Mouse (Mus musculus): Measurements from ENCODE around the gene Med12l.

Gene Med12l

DNA sequence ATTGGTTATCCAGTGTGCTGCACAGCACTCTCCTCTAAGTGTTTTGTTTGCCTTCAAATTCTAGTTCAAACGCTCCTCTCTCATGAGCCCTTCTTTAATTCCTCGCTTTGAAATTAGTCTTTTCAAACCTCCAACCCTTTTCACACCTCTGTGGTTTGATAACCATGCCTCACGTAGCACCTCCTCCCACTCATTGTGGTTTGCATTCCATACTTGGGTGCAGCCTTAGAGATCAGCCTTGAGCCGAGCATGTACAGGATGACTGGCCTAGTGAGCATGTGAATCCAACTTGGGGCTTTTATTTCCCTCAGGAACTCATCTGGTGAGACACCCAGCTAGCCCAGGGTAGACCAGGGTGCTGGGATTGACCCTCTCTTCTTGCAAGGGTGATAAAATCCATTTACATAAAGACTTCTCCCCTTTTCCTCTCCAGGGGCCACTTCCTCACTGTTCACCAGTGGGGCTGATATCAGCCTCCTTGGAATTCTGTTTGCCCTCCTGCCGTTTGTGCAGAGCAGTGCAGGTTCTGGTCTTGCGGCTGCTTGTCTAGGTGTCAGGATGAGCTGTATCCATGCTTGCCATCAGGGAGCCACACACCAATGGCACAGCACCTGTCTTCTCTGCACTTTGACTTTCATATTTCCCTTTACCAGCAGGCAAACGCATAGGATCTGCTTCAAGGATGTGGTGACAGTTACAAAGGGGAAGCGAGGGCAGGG is 198.3 kb downstream of the Med12l start:
- DNase-seq = no peak

DNA sequence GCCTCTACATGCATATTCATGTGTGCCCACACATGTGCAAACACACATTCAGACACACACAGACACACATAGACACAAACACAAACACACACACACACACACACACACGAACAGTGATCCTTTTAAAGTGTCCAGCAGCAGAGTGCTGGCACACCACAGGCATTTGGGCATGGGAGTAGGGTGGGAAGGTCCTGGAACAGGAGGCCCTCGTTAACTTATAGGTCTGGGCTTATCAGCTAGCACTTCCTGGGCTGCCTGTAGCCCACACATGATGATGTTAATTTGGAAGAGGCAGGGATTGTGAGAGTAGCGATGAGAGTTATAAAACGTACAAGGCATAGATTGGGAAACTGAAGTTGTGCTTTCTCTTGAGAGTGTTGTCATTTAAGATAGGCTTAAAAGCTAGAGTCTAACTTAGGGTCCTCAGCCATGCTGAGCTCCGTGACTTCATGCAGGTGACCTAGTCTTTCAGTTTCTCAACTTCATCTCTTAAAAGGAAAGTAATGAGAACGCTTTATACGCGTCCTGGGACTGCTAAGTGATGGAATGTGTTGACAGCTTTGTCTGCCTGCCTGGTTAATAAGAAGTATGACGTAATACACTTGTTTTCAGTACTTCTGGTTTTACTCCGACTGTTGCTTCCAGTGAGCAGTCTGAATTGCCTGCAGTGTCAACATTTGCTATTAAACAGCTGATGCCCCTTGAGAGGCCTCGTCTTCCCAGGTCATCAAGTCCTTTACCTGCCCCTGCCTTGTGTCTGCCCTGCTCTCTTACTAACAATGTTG is 199.3 kb downstream of the Med12l start:
- DNase-seq = no peak

DNA sequence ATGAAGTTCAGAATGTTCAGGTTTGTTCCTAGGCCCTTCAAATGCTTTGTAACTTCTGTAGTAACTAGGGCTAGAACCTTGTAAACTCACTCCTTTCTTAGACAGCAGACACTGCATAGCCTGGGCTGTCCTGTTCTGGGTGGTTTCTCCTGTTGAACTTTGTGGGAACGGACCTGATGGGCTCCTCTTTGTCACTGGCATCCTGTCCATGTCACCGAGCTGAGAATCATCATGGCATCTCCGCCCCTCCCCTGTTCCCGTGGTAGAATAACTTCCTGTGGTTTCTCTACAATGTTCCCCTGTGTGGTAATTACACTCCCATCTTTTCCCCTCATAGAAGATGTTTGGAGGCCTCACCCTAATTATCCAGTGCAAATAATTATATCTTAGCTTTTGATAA is 200.3 kb downstream of the Med12l start:
- no peak for DNase-seq

DNA sequence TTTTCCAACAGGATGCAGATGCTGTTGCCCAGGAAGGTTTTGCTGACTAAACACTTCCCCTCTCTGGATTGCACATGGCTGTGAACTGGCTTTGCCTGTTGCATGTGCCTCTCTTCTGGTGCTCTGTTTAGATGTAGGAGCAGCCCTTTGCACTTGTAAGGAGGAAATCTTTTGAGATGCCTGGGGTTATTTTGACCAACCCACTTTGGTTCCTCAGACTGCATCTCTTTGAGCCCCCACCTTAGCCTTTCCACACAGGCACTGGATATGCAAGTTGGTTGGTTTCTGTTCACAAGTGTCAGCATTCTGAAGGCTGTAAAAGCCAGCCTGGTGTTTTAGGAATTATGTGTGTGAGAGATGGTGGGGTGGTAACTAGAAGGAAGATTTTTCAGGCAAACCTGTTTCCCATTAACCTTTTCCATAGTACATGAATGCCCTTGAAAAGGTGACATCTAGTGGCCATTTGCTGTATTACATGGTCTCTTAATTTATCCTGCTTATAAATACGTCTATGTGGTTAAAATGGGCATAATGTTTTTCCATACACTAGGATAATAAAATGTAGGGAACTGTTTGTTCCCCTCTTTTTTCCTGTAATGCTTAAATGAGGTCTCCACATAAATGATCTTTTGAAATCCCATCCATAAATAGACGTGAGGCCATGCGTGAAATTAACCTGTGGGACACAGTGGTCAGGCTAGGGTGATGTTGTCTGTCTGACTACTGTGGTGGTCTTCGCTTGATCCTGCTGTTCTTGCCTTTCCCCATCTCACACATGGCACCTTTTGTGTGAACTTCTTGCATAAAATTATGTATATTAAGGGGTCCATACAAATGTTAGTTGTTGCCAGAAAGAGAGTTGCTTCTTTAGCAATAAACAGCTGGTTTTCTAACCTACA is 203.3 kb downstream of the Med12l start:
- DNase-seq = no peak

DNA sequence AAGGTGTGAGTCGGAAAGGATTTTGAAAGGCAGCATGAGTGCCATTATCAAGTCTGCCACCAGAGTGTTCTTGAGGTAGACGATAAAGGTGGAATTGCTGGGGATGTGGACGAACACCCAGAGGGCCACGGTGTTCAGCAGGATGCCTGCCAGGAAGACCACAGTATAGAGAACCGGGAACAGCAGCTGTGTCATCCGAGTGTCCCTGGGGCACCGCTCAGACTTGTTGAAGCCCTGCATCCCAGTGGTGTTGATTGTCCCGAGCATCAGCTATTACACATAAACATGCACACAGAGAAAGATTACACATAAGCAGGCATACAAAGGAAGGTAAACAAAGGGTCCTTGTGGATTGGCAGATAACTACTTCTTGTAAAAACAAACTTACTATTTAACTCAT is 204.5 kb downstream of the Med12l start:
- no peak for DNase-seq

DNA sequence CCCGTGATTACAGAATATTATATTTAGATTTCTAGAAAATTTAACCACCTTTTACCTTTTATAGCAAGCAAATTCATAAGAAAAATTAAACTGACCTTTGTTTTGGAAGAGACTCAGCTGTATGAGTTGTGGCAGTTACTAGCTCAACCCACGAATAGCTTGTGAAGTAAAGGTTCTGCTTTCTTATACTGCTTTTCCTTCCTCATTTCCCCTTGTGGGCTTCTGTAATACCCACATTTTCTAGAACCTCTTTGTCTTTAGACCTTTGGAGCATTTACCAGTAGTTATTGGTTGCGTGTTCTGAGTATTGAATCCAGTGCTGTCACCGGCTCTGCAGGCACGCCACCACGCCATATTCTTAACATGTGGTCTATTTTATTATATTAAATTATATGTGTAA is 205.1 kb downstream of the Med12l start, which contains the start of gene P2ry13:
P2ry13 (minus strand) TSS at position 156 of the 400 bp plus-strand sequence.
- DNase-seq = no peak

DNA sequence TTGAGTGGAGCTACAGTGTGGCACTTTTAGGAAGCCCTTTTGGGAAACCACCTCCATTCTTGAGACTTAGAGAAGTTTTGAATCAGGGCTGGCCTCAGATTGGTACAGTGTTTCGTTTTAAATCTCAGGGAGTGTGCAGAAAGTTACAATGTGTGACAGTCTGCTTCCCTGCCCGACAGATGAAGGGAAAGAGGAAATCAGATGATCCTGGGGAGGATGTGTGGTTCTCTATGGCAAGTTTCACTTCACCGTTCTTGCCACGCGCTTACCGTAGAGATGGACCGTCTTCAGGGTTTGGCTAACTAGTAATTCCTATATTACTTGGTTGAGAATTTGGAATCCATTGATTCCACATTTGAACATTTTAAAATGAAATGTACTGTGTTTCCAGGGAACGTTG is 206.2 kb downstream of the Med12l start:
- DNase-seq = no peak

DNA sequence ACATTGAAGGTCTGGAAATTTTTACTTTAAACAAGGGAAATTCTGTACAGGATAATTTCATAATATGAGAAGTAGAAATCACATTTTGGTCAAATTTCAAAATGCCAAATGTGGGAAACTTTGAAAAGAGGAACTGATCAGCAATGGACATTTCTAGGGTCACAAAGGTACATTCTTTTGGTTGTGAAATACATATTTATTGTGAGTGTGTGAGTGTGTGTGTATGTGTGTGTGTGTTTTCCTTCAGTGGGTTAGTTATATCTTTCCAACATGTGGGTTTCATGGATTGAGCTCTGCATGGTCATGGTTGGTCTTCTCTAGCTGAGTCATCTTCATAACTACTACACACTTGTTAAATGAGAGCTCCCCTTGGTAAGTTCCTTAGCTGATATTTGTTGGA is 206.8 kb downstream of the Med12l start:
- DNase-seq = no peak

DNA sequence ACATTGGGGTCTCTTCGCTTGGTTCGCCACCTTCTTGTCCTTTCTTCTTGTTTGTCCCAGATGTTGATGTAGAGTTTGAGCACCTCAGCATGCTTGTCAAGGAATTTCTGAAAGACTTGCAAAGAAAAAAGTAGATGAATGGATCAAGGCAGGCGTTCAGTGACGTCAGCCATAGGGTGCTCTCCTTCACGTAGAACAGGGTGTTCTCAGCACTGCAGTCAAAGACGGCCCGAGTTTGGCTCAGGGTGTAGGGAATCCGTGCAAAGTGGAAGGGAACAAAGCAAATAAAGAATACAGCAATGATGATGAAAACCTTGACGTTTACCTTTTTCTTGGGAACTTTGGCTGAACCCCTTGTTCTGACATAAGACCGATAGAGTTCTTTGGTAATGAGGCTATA is 211.6 kb downstream of the Med12l start:
- DNase-seq = no peak

DNA sequence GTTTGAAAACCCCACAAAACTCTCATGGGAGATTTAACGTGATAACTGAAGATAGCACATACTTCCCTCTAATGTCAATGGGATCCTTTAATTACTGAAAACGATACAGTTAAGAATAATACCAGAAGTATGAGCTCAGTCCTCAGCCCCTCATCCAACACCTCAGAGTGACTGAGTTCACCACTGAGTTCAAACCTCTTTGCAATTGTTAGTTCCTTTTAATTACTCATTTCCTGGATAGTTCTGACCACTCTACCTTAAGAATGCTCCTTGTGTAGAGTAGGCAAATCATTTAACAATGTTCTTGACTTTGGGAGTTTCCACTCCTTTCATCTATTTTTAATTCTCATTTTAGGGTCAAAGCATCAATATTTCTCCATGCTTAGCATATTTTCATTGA is 213.7 kb downstream of the Med12l start:
- DNase-seq = no peak

DNA sequence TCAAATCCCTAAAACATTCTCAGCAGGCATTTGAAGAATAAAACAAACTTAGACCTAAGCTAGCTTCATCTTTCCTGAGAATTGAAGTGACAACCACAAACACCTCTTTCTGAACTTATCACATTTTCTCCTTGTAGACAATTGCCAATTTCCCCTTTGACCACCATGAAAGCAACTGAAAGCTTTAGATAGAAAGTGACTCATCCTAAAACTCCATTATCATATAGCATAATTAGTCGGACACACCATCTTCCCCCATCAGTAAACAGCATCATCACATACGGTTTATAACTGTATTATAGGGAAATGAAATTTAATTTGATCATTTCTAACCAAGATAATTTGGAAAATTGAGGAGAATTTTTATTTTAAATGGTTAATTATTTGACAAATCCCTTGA is 216.7 kb downstream of the Med12l start:
- DNase-seq = no peak

DNA sequence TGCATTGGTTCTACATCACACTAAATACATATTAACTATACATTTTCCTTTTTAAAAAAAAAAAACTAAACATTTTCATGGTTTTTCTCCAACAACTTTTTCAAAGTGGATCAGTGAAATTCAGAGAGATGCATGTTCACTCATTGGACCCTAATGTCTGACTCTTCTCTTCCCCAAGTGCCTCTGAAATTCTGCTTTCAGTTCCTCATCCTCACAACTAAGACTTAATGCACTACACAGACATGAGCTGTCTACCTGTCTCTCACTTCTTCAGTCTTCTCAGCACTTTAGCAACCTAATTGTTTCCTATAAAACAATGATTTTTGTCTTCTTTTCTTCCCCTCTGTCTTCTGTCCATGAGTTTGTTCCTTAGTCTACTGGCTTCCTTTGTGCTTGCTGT is 219.8 kb downstream of the Med12l start:
- no peak for DNase-seq

DNA sequence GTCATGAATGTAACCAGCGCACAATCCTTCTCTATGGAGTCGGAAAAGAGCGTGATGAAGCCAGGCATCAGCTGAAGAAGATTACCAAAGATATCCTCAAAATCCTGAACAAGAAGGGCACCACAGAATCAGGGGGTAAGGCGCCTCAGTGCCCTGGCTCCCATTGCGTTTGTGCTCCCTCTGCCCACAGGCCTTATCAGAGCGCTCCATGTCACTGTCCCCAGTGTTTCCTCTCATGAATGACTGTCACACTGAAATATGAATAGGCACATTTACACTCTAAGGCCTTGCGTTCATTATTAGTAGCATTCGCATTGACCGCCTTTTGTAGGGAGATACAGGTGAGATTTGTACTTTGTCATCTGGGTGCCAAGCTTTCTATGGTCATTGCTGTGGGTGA is 222.1 kb downstream of the Med12l start:
- DNase-seq = no peak

DNA sequence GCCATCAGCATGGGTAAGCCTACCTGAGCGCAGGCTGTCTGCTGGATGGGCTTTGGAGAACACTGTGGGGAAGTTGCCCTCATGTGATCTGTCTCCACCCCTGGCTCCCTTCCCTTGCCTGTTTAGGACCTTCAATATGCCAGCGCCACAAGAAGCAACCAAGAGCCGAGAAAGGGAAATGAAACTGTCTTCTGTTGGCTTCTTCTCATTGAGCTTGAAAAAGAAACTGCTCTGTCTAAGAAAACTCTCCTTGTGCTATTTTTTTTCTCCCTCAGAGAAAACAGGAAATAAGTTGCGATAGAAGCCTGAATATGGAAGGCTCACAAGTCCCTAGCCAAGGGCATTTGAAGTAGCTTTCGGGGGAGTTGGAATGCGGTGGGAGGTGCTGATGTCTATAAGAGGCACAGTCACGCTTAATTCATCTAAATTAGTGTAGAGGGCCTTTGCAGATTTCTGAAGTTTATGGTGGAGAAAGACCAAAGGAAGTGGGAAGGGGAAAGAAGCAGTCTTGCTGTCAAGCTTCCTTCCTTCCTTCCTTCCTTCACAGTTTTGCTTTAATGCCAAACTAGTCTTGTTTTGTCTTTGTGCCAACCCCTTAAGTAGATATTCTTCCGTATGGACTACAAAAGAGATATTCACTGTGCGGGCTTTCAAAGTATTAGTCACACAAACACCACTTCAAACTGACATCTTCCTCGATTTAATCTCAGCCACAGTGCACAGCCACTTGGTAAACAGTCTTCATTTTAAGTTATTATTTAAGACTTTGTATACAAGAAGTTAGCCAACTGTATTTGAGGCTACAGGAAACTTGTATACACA is 223.3 kb downstream of the Med12l start:
- peak; percentile 83 for DNase-seq

DNA sequence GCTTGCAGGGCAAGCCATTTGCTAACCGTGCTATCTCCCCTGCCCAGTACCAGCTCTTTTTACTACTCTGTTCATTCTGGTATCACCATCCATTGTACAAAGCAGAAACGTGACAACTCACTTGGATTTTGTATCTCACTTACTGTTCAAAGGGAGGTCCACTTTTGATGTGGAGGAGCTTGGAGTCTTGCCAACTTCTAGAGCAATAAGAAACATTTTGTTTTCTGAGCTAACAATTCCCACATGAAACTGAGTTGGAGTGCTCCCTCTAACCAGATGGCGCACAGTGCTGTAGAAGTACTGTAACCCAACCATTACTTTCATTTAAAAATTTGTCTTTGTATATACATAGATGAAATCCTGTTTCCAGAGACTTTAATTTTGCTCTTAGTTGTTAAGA is 225.3 kb downstream of the Med12l start:
- peak; percentile 77 for DNase-seq

DNA sequence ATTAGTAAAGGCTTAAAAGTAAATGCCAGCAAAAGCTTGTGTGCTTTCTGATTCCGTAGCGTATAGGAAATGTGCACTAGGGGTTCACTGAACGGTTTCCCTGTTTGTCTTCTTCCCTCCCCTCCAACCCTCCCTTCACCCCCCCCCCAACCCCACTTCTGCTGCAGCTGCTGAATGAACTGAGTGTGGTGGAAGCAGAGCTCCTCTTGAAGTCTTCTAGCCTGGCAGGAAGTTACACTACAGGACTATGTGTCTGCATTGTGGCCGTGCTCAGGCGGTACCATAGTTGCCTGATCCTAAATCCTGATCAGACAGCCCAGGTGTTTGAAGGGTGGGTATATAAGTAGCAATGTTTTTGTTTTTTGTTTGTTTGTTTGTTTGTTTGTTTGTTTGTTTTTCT is 229.3 kb downstream of the Med12l start:
- peak; percentile 42 for DNase-seq

DNA sequence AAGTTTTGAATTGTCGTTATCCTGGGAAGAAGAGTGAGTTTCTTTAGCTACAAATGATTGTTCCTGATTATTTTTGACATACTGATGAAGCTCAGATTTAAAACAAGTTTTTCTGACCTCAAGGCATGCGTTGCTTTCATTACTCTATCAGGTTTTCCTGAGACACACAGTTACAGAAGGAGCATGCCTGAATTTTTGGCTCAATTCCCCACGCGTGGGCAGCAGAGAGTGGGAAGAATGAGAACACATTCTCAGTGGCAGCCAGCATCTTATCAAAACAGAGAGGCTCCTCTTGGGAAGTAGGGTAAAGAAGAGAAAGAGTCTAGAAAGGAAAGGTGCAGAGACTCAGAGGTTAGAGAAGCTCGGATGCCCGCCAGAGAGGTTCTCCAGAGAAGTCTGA is 237.8 kb downstream of the Med12l start:
- DNase-seq = peak; percentile 77

DNA sequence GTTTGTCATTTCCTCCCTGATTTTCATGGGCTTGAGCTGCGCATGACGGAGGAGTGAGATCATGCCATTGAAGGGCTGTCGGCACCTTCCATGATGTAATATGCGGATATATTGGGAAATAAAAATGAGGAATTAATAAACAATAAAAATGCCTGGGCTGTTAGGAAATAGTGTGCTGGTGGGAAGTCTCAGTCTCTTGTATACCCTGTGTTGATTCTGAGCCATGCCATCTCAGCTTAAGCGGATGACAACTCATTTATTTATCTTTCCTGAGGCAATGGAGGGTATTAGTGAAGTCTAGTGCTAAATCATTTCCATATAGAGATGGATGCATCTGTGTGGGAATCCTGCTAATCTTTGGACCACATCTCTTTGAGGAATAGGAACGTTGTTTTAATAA is 242.4 kb downstream of the Med12l start:
- no peak for DNase-seq

DNA sequence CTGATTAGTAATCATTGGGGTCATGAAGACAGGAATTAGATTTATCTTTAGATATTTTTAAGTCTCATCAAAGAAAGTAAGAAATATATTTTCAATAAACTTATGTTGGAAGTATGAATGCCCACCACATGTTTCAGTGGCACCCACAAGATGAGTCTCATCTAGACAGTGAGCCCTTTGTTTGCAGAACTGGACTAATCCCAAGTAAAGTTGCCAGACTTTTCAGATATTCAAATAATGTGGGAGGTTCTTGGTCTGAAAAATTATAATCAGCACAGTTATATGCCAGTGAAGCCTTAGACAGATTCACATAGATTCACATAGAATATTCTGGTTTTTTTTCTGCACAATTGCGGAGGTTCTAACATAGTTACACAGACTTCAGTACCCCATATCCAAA is 244.8 kb downstream of the Med12l start:
- DNase-seq = no peak

DNA sequence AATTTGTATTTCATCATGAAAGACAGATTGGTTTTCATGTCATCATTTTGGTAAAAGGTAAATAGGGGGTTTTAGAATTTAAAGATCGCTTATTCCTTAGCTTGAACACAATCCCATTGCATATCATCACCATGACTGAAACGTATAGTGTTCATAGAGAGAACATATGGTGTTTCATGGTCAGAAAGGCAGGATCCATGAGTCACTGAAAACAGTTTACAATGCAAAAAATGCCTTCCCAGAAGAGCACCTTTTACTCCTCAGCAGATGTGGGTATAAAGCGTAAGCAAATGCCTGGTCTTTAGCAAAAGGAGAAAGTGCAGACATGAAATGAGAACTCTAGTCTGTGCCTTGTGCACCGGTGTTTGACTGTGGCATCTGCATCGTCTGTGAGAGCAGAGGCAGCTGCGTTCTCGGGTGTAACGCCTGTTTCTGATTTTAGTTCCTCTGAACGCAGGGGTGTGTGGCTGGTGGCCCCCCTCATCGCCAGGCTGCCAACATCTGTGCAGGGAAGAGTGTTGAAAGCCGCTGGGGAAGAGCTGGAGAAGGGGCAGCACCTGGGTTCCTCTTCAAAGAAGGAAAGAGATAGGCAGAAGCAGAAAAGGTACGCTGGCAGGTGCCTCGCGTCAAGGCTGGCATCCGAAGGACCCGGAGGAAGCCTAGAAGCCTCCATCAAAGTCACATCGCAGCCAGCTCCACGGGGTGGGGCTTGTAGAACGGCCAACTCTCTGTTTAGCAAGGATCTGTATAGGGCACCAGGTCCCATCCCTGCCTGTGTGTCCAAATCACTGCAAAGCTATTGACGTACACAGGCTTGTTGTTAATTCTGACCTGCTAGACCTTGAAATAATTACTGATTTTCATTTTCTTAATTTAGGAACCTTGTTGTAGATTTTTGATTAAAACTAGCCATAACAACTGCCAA is 252.4 kb downstream of the Med12l start:
- DNase-seq = no peak

DNA sequence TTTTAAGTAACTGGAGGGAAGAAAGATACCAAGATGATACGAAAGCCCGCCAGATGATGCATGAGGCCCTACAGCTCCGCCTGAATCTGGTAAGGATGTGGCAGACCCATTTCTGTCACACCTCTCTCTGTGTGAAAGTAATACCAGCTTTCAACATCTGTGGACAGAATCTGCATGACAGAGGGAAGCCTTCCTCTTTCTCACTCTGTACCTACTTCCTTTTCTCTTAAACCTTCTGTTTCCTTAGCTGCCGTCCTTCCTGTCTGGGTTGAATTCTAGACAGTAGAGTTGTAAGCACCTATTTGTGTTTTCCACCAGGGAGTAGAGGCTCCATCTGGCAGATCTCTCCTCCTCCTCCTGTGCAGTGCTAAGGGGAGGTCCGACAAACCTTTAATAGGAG is 255.1 kb downstream of the Med12l start:
- peak; percentile 80 for DNase-seq
